Mouse (Mus musculus) T-helper 1 cell (primary cell): ENCODE data around the gene Sulf2.

ENCODE experiments used
- in situ Hi-C: fragments of 300-600 bp; cut with MboI, MseI; formaldehyde crosslinking; loops from one replicate; pipeline ENCODE4 v1.15.1; 2025; ENCODE audit warnings: high pct_unique_total_duplicates

Sulf2 gene

DNA sequence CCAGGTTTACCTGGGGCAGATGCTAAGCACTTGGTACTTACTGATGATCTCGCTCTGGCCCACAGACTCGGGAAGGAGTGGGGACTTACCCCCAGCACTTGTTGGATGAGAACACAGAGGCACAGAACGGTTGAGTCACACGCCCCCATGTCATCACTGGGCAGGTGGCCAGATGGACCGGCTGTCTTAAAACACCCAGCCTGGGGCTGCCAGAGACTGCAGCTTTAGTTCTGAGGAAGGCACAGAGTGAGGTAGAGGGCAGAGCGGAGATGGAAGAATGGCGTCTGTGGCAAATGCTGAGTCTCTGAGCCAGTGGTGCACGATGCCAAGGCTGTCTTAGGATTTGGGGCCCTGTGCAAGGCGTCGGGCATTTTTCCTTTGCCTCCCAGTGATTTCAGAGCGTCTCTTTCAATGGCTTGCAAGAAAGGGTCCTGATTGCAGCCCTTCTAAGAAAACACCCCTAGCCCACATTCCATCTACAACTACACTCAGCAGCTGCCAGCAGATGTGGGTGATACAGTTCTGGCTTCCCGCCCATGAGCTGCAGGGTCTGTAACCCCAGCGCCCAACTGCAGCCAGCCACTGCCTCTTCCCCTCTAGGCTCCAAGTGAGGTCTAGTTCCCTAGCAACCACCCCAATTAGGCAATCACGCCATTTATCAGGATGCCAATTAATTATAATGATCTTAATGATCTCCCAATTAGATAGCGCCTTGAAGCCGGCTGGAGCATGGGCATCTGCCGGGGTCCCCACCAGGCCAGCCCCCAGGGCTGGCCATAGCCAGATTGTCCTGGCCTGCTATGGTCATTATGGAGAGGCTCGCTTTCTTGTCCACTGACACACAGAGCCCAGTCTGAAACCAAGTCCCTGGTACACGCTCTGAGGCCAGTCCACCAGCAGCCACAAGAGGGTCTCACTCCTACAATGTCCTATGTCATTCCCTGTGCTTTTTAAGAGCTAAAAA lies 3.7 kb downstream of the Sulf2 start:
- in situ Hi-C loops: loop anchor here (10.0 kb wide), 1 partner anchor 1253 kb away; no protein-coding TSS in a partner anchor

DNA sequence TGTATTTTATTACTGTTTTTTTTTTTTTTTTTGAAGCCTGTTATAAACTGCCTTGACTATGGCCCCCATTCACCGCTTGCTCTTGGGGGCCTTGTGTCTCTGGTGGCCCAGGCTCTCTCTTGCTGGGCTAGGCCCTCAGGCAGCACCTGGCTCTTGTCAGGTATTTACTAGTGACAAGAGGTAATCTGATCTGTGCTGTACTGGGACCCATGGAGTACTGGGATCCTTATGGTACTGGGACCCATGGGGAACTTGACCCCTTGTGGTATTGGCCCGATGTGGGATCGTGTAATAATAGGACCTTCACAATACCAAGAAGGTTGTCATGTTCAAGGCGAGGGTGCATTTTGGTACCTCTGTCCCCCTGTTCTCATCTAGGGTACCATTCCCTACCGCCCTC lies 4.9 kb downstream of the Sulf2 start:
- in situ Hi-C loops: loop anchor here (10.0 kb wide), 1 partner anchor 1254 kb away; no protein-coding TSS in a partner anchor

DNA sequence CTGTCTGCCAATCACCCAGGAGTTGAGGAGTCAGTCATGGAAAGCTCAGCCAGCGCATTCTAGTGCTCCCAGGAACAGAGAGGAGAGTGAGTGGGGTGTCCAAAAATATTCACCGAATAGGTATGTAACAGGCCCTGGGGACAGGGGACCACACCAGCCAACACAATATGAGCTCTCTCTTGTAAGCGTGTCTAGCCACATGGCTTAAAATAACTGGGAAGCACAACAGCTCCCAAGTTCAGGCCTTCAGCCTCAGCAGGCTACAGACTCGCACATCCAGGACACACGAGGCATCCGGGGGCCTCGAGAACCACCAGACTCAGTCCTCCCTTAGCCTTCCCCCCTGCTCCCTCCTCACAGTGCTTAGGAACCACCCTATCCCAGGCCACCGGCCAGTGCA lies 6.0 kb downstream of the Sulf2 start:
- in situ Hi-C loops: loop anchor here (10.0 kb wide), 1 partner anchor 1905 kb away; no protein-coding TSS in a partner anchor

DNA sequence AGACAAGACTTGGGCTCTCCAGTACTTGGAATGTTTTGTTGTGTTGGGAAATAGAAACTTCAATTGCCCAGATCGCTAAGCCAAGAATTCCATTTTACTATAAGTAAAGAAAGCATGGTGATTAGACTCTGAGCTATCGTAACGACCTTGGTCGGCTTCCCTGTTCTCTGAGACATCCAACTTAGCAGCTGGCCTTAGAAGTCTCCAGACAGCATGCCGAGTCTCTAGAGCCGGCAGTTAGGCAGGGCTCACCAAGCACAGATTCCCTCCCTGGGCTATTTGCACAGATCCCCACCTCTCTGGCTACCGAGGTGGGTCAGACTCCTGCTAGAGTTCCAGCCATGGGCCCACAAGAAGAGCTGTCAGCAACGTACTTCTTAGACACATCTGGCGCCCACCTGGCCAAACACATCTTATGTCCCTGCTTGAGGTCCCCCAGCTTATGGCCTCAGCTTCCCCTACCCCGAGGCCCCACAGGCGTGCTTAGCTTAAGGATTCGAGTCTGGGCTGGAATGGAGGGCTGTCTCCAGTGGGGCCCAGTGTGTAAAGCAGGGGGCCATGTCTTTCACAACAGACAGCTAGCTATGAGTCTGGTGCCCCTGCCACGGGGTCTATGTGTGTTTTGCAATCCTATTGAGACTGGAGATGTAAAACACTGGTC lies 6.7 kb downstream of the Sulf2 start:
- in situ Hi-C loops: loop anchor here (10.0 kb wide), 1 partner anchor 1904 kb away; no protein-coding TSS in a partner anchor

DNA sequence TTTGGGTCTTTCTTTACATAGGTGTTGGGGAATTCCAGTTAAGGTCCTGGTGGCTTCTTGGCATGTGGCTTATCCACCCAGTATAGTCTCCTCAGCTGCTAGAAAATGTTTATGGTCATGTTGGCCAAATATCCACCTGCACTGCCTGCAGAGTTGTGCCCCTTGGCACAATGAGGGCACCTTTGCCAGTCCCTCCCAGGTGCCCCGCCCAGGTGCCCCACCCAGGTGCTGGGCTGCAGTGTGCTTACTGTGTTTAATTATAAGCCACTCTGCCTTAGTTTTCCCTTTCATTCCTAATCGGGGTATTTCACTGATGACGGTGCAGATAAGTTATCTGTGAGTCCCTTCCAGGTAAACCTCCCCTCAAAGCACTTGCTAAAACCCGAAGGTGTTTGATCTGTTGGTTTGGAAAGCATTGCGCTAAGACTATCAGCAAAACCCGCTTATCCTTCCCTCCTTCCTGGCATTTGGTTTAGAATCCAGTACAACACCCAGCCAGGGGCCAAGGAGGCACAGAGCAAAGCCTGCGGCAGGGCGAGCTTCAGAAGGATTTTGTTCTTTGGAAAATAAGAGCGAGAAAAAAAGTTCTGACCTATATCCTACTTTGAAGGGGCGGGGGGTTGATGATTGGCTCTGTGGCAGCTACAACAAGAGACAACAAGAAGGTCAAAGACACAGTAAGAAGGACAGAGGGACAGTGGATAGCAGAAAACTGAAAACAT lies 7.4 kb downstream of the Sulf2 start:
- in situ Hi-C loops: loop anchor here (10.0 kb wide), 1 partner anchor 1903 kb away; no protein-coding TSS in a partner anchor

DNA sequence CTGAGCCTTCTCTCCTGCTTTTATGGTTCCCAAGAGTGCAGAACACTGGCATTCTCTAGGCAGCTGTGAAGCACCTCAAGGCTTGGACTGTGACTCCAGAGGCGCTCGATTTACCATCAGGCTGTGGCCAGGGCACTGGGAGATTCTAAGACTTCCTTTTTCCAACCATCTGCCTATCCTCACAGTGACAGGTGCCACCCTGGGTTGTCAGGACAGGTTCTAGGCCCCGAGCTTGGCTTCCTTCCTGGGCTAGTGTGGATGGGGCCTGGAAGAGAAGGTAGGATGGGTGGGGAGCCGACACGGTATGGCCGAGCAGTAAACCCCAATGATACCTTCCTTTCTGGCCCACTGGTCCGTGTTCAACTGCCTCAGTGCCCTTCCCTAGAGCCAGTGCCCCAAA lies 9.0 kb downstream of the Sulf2 start:
- in situ Hi-C loops: loop anchor here (10.0 kb wide), 1 partner anchor 1902 kb away; no protein-coding TSS in a partner anchor

DNA sequence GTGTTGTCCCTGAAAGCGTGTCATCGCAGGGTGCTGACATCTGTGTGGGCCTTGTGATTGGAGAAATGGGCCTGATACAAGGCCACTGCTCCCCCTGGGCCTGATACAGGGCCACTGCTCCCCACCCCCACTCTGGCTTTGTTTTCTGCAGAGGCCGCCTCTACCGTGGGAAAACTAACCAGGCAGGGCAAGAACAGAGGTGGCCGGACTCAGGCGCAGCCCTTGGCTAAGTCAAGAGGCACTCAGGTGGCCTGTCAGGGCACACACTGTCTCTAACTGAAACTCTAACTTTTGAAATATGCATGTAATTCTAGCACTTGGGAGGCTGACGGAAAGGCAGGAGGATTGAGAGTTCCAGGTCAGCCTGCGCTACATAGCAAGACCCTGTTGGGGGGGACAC lies 10.4 kb downstream of the Sulf2 start:
- in situ Hi-C loops: loop anchor here (10.0 kb wide), 1 partner anchor 1900 kb away; no protein-coding TSS in a partner anchor

DNA sequence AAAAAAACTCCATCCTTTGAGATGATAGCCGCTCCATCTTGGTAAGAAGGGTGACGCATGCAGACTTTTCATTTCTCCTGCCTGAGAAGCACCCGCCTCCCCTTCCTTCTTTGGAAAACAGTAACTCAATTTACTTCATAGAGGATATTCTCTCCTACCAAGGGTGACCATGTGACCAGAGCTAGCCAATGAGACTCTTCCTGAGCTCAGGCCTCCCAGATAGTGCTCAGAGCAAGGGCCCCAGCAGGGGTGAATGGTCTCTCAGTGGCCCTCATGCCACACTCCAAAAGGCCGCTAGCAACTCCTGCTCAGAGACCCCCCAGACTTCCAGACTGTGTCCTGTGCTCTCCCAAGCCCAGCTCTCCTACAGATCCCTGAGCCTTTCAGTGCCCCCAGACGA lies 11.6 kb downstream of the Sulf2 start:
- in situ Hi-C loops: loop anchor here (10.0 kb wide), 1 partner anchor 1899 kb away; no protein-coding TSS in a partner anchor

DNA sequence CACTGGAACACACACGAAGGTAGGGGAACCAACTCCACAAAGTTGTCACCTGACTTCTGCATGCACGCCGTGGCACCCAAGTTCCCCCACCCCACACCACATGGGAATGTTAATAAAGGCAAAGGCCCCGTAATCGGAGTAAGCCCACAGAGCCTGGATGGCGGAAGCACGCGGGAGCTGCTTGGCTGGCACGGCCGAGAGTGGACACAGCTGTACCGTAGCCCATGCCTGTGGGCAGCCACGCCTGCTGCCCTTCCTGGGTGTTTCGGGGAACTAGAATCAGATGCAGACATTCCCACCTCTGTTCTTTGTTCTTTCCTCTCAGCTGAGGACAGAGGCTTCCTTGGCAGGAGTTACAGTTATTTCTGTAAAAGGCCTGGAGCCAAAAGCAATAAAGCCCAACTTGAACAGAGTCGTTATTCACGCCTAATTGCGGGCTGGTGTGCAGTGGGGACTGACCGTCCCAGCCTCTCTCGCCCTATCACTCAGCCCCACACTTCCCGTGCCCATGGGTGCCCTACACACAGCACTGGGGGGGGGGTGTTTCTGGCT lies 12.8 kb downstream of the Sulf2 start:
- in situ Hi-C loops: loop anchor here (10.0 kb wide), 1 partner anchor 1898 kb away; no protein-coding TSS in a partner anchor

DNA sequence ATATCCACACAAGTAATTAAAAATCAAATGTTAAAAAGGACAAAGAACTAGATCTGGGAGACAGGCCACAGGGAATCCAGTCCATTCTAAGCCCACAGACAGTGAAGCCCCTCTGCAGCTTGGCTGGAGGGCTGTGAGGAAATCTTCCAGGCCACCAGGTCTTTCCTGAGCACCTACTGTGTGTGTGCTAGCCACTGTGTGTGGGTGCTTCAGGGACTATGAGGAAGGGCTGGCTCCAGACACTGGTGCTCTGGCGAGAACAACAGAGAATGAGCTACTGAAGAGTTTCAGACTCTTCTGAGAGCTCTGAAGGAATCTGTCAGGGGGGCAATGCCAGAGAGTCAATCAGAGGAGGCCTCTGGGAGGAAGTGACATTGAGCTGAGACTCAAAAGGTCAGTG lies 13.6 kb downstream of the Sulf2 start:
- in situ Hi-C loops: loop anchor here (10.0 kb wide), 1 partner anchor 1897 kb away; no protein-coding TSS in a partner anchor

DNA sequence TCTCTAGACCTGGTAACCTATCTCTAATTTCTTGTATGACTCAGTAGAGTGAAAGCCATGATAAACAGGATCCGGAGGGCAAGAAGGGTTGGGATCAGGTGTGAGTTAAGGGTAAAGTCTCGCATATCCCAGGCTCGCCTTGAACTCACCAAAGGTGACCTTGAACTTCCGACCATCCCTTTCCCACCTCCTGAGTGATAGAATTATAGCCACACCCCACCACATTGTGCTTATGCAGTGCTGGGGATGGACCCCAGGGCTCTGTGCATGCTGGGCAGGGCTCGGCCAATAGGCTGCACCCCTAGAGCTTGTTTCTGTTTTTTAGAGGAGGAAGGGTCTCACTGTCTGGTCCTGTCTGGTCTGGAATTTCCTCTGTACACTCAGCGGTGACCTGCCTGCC lies 14.4 kb downstream of the Sulf2 start:
- in situ Hi-C loops: loop anchor here (10.0 kb wide), 1 partner anchor 1896 kb away; no protein-coding TSS in a partner anchor

DNA sequence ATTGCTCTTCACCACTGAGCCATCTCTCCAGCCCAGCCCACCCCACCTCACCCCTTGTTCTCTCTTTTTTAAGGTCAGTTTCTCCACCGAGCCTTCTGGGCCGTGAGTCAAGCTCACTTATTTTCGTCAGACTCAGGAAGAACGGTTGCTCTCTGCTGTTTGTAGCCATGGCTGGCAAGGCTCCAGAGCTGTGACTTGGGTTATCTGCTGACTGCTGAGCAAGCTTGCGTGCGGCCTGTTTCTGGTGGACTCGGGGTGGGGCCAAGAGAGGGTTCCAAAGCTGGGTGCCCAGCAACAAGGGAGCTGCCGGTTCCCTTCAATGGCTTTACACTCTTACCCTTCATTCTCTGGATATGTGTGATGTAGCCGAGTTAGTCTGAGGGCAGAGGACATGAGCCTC lies 15.0 kb downstream of the Sulf2 start:
- in situ Hi-C loops: loop anchor here (10.0 kb wide), 1 partner anchor 1896 kb away; no protein-coding TSS in a partner anchor

DNA sequence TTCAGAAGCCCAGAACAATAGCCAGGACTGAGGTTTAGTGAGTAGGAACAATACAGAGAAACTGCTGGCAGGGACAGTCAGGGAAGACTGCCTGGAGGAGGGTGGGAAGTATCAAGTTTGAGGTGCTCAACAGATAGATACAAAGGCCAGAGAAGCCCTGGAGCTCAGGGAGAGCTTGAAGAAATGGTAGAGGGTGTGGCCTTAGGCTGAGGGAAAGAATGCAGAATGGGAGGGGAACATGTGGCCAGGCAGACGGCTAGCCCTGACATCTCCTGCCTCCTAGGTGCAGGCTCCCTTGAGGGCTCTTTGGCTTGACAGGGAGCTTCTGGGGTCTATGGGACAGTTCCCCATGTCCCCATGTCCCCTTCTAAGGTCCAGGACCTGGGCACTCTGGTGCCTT lies 17.2 kb downstream of the Sulf2 start:
- in situ Hi-C loops: no loop called here

DNA sequence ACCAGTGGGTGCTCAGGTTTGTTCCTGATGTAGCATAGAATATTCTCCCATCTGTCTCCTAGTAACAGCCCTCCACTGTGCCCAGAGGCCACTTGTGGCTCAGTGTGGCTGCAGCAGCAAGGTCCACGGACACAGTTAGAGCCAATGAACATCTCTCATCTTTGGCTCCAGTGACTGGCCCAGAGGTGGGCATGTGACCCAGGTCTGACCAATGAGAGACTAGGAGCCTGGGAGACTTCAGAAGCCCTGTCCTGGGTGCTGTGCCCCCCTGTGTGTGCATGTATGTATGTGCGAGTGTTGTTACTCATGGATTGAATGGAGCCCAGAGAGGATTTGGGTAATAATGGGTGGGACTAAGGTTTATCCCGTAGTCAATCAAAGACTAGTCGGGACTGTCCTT lies 18.0 kb downstream of the Sulf2 start:
- in situ Hi-C loops: no loop called here

DNA sequence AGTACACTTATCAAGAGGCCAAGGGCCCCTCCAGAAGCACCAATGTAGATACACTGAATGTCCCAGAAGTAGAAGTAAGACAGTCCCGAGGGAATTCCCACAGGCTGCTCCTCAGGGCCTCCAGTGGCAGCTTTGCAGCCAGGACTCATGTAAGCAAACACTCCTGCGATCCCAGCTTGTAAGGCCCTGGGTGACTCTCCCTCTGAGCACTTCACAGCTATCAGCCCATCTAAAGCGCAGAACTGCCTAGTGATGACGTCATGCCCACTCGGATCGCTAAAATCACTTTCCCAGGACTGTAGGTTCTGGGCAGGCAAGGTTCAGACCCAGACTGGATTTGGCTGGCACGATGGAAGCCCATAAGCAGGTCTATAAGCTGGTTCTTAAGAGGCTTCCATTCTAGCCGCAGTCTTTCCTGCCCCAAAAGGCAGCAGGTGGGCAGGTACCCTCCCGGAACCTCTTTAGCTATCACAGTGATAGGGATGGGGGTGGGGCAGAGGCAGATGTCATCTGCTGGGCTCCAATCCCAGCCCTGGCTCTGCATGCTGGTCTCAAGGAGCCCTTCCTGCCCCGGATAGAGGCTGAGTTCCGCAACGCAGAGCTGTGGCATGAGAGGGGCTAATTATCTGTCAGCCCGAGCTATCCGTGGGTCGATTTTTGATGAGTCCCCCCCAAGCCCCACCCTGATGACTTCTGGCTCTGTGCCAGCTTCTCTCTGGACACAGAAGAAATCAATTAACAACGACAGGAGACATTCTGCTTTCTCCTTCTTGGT lies 19.6 kb downstream of the Sulf2 start:
- in situ Hi-C loops: no loop called here

DNA sequence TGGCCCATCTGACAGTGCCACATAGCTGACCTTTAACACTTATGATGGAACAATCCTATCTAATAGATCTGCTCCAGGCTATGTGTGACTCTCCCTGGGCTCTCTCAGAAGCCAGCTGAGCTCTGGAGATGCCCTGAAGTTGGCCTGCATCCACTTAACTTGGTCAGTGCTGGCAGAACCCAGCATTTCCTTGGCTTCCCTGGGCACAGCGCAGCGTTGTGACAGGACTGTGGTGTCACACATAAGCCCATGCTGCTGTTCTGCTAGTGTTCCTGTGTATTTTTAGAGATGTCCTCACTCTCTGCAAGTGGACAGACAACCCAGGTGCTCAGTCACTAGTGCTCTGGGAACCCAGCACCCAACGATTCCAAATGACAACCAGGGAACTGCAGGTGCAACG lies 26.7 kb downstream of the Sulf2 start:
- in situ Hi-C loops: no loop called here

DNA sequence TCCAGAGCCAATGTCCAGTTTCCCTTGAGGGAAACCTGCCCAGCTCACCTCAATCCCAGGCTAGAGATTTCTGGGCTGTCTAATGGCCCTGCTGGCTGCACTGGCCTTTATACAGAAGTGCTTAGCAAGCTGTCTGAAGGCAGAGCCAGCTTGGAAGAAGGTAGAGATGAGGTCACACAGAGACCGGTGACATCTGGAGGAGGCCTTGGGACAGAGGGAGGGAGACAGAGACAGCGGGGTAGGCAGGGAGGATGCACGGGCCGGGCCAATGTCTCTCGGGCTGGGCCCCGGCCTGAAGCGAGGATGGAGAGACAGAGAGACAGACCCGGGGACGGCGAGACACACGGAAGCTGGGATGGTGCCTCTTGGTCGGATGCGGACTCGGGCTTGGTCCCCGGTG lies 27.4 kb downstream of the Sulf2 start:
- in situ Hi-C loops: no loop called here

DNA sequence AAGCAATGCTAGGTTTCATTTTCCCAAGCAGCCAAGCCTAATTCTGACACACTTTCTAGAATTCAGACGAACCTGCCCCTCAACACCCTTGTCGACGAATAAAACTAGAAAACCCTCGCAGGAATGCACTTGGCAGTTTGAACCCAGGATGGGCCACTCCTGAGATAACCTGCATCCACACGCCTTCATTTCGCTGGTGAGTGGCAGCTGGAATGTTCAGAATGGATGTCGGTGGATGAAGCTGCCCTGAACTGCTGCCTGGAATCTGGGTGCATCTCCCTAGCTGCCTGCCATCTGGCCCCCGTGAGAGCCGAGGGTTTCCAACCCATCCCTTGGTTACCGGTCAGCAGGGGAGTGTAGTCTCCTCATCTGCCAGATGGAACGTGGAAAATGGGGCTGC lies 29.1 kb downstream of the Sulf2 start:
- in situ Hi-C loops: no loop called here

DNA sequence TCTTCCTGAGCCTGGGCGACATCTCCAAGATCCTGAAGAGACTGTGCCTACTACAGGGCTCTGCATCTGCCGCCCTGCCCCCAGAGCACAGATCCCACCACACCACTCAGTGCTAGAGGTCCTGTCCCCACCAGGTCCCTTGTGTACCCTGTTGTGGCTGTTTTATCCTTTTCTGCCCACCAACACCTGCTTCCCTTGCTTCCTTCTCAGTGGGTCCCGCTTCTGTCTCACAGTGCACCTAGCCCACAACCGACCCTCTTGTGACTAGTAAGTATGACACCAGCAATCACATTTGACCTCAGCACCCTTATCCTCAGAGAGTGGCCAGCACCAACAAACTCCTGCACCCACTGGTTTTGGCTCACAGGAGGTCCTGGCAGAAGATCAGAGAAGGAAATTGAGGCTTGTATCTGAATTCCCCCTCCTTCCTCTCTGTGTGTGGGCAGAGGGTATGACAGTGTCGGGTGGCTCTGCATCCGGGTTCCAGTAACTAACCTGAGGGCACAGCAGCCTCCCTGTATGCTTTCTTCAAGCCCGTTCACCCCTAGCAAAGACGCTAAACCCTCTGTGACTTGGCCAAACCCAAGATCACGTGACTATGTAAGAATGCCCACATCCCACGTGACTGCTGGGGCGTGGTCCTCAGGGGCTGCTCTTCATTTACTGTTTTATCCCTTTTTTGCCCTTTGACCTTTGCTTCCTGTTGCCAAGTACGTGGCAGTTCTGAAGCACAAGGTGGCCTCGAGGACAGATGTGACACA lies 29.8 kb downstream of the Sulf2 start:
- in situ Hi-C loops: no loop called here

DNA sequence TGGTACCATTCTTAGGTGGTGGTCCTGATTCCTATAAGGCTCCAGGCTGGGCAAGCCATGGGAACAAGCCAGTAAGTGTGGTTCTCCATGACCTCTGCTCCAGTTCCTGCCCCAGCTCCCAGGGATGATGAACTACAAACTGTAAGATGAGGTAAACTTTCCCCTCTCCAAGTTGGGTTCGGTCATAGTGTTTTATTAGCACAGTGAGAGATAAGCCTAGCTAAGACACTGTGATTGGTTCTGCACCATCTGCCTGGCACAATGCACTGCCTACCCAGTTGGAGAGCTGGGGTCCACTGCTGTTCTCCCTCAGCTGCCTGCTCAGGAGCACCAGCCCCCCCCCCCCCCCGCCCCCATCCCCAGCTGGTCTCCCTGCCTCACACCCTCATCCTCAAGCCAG lies 30.4 kb downstream of the Sulf2 start:
- in situ Hi-C loops: no loop called here
